Mouse (Mus musculus) spleen, adult 2 months (tissue): ENCODE measurements around the gene Hoxa9. TPM values are rescaled to one million over a fixed set of nuclear protein-coding genes. Genes with fewer than 3 reads are reported as not detected.

Experiments
- DNase-seq, 2 experiments: peaks; one replicate each; pipeline versions ENCODE4 v3.0.0 to v3.0.0-alpha.2; 2012 to 2021; ENCODE audit warnings: low spot score in 2 of 2, low read depth in 1 of 2
- H3K27ac ChIP-seq: fragments of 200-500 bp; 2 replicates; pipeline ENCODE4 v1.5.1; 2012; ENCODE audit warnings: low read length, inconsistent platforms; ENCODE audit not compliant: insufficient read depth
- H3K27me3 ChIP-seq: fragments of 200-500 bp; 2 replicates; pipeline ENCODE4 v1.6.1; 2012; ENCODE audit warnings: mild to moderate bottlenecking, moderate library complexity, low read length, inconsistent platforms; ENCODE audit not compliant: control insufficient read depth, insufficient read depth
- H3K36me3 ChIP-seq: fragments of 200-500 bp; 2 replicates; pipeline ENCODE4 v1.6.1; 2012; ENCODE audit warnings: mild to moderate bottlenecking, low read length, inconsistent platforms; ENCODE audit not compliant: control insufficient read depth, insufficient read depth
- H3K4me1 ChIP-seq: fragments of 200-500 bp; 2 replicates; pipeline ENCODE4 v1.6.1; 2011; ENCODE audit warnings: inconsistent platforms; ENCODE audit not compliant: control insufficient read depth, insufficient read depth, insufficient read length
- H3K4me3 ChIP-seq: fragments of 200-500 bp; 2 replicates; pipeline ENCODE4 v1.5.1; 2011; ENCODE audit warnings: mild to moderate bottlenecking, inconsistent platforms; ENCODE audit not compliant: insufficient read depth, insufficient read length; ENCODE audit errors: extremely low read depth
- CTCF ChIP-seq: fragments of 200-500 bp; IDR thresholded peaks from 2 replicates; pipeline ENCODE4 v1.5.1; 2011; ENCODE audit warnings: mild to moderate bottlenecking, inconsistent platforms; ENCODE audit not compliant: insufficient read depth, insufficient read length, insufficient replicate concordance; ENCODE audit errors: extremely low read depth
- POLR2A ChIP-seq: fragments of 200-500 bp; IDR thresholded peaks from 2 replicates; pipeline ENCODE4 v1.6.1; 2011; ENCODE audit warnings: low read depth, low read length, inconsistent platforms
- whole genome bisulfite sequencing: fragments of 180-500 bp; shearing (Covaris S2); methylation state at CpG from one replicate; pipeline ENCODE4 v1.1.7; 2018; 5-methylcytosine and 5-hydroxymethylcytosine counted together
- polyA plus RNA-seq: library from polyadenylated mRNA; depleted of rRNA; stranded (reverse); fragments of >200 nt; gene quantifications from 2 replicates; pipeline ENCODE4 v1.2.3, GENCODE M21; 2012

Hoxa9 gene
- polyA plus RNA-seq, 1 experiment = 0.18 TPM

DNA sequence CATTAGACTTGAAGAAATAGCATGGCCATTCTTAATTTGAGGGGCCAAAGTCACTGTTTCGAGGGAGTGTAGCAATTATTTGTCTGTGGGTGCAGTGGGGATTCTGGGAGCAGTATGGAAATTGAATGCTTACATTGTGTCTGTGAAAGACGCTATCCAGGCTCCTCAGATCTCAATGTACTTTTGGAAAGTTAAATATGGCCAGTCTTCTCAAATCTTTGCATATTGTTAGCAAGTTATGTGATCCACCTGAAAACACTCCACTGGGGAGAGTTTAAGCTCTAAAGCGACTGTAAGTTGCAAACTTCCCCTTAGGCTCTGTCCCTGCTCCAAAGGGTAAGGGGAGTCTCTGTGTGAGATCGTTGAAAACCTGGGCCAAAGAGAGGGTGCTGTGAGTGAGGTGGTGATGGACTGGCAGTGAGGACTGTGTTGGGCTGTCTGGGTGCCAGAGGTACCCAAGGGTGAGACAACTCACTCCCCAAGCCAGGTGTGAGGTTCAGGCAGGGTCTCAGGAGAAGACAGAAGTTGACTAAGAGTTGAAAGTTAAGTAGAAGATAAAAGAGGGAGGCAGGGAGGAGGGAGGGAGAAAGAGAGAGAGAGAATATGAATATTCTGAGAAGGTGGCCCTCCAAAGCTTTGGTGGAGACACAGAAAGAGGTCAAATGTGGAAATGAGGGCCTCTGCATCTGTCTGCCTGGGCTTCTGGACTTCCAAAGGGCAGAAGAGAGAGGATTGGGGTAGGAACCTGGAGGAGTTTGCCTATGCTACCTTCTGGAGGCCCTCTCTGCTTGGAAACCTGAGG is 23.8 kb downstream of the Hoxa9 start:
- TF ChIP-seq CTCF (no peak), POLR2A (no peak)
- H3K27ac ChIP-seq = no peak overlapping the region

GRCm38 (mm10) chr6:52205638-52206621 is 25.0 kb downstream of the Hoxa9 start:
- H3K27me3 ChIP-seq = peaks cover 8% of the 10 kb centered on the region
- H3K36me3 ChIP-seq = no peaks in the 10 kb centered on the region
- 0 out of 2 replicates have a peak, but pooled peaks cover 2% of the 10 kb centered on the region for H3K4me1 ChIP-seq
- TF ChIP-seq POLR2A (no peak), CTCF (no peak)
- DNase-seq = no peak
- 89% methylated on average over 55 of the region's 55 CpGs for WGBS
- no peak overlapping the region for H3K27ac ChIP-seq
- H3K4me3 ChIP-seq = no peak overlapping the region

More for the DNA sequence above, 23.8 kb downstream of the Hoxa9 start:
- Histone ChIP-seq H3K4me3 (no peak overlapping the region), H3K27me3 (peaks cover 8% of the 10 kb centered on the region), H3K36me3 (no peaks in the 10 kb centered on the region), H3K4me1 (peaks cover 2% of the 10 kb centered on the region; the same call in 1 of the 2 replicates)
- WGBS = 72% methylated on average over 4 of the region's 4 CpGs
- DNase-seq = no peak

GRCm38 (mm10) chr6:52205221-52205620 is 25.7 kb downstream of the Hoxa9 start:
- no peak overlapping the region for H3K4me3 ChIP-seq
- 0 out of 2 replicates have a peak, but pooled peaks cover 2% of the 10 kb centered on the region for H3K4me1 ChIP-seq
- no peak for DNase-seq
- WGBS = 86% methylated on average over 14 of the region's 14 CpGs
- H3K27ac ChIP-seq = no peak overlapping the region
- peaks cover 8% of the 10 kb centered on the region for H3K27me3 ChIP-seq
- no peaks in the 10 kb centered on the region for H3K36me3 ChIP-seq
- TF ChIP-seq CTCF (no peak), POLR2A (no peak)

- Histone ChIP-seq H3K4me1 (0 out of 2 replicates have a peak, but pooled peaks cover 2% of the 10 kb centered on the region), H3K4me3 (peak within 1 kb of the TSS; percentile 38), H3K27me3 (peaks cover 4% of the 10 kb centered on the region), H3K27ac (peak within 1 kb of the TSS; percentile 22; the same call in 1 of the 2 replicates), H3K36me3 (no peaks in the 10 kb centered on the region)
- no peak for DNase-seq
- TF ChIP-seq POLR2A (no peak), CTCF (0 out of 2 replicates have a peak, but pooled peaks have one; percentile 7)
- WGBS = 80% methylated on average over 65 of the region's 65 CpGs
Observed at GRCm38 (mm10) chr6:52204050-52204752, 26.7 kb downstream of the Hoxa9 start, which contains the start of gene Hoxa5. Hoxa5 (minus strand) TSS chr6:52204587.

DNA sequence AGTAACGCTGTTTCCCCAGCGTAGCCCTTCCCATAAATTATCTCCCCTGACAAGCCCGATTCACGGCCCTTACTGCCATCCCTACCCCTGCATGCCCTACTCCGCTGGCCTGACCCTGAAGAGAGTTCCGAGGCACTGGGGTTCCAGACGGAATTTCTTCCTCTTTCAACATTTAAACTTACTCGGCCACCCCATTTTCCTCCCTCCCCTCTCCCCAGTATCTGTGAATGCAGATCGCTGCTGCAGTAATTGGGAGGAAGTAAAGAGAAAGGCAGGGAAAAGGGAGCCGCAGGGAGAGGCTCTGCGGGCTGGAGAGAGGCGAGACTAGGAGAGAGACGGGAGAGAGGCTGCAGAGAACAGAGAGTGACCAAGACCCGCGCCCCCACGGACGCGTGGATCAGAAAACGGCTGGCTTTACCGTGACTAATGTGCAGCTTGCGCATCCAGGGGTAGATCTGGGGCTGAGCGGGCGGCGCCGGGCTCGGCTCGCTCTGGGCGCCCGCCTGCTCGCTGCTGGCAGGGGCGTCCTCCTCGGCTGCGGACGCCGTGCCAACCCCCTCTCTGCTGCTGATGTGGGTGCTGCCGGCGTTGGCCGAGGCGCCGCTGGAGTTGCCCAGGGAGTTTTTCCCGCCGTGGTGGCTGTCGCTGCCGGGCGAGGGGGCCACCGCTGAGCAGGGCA is 27.4 kb downstream of the Hoxa9 start:
- Histone ChIP-seq H3K27ac (peak overlapping the region; percentile 22; the same call in 1 of the 2 replicates), H3K27me3 (peaks cover 3% of the 10 kb centered on the region), H3K4me1 (0 out of 2 replicates have a peak, but pooled peaks cover 2% of the 10 kb centered on the region), H3K4me3 (peak overlapping the region; percentile 38; the same call in 1 of the 2 replicates), H3K36me3 (no peaks in the 10 kb centered on the region)
- DNase-seq = no peak
- 80% methylated on average over 46 of the region's 46 CpGs for WGBS
- TF ChIP-seq CTCF (no peak), POLR2A (no peak)

DNA sequence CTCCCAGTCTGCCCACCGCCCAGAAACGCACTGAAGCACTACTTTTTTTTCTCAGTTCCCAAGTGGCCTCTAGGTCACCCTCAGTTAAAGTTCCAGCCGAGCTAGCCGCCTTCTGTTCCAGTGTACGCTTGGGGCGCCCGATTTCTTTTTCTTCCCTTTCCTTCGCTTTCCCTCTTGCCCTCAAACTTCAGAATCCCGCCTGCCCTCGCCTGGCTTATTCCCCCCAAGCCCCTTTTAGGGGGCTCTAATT is 27.8 kb downstream of the Hoxa9 start:
- Histone ChIP-seq H3K4me1 (0 out of 2 replicates have a peak, but pooled peaks cover 2% of the 10 kb centered on the region), H3K27me3 (peaks cover 3% of the 10 kb centered on the region), H3K36me3 (no peaks in the 10 kb centered on the region), H3K27ac (no peak overlapping the region), H3K4me3 (peak overlapping the region; percentile 8)
- WGBS = 87% methylated on average over 10 of the region's 10 CpGs
- DNase-seq = no peak
- TF ChIP-seq CTCF = no peak
- TF ChIP-seq POLR2A = no peak
